Mouse (Mus musculus) forebrain, embryonic 15.5 days (tissue): ENCODE data around the gene Ralgapa1. TPM values are rescaled to one million over a fixed set of nuclear protein-coding genes. Genes with fewer than 3 reads are reported as not detected.

Experiments
- ATAC-seq: fragments of 200-750 bp; cut with Nextera tagmentation; replicated peaks from 2 replicates; pipeline ENCODE4 v1.8.0; 2017; ENCODE audit warnings: mild to moderate bottlenecking, moderate TSS enrichment, moderate library complexity
- H3K27ac ChIP-seq: fragments of 300-500 bp; sonication (generic); replicated peaks from 2 replicates; pipeline ENCODE4 v1.5.1; 2015; ENCODE audit warnings: mild to moderate bottlenecking, inconsistent platforms
- H3K27me3 ChIP-seq: fragments of 300-500 bp; sonication (generic); 2 replicates; pipeline ENCODE4 v1.6.1; 2015; ENCODE audit warnings: inconsistent platforms
- H3K36me3 ChIP-seq: fragments of 300-500 bp; sonication (generic); 2 replicates; pipeline ENCODE4 v1.6.1; 2015; ENCODE audit warnings: mild to moderate bottlenecking, inconsistent platforms
- H3K4me1 ChIP-seq: fragments of 300-500 bp; sonication (generic); 2 replicates; pipeline ENCODE4 v1.6.1; 2015; ENCODE audit warnings: inconsistent platforms
- H3K4me2 ChIP-seq: fragments of 300-500 bp; sonication (generic); replicated peaks from 2 replicates; pipeline ENCODE4 v1.6.1; 2015; ENCODE audit warnings: mild to moderate bottlenecking, inconsistent platforms
- H3K4me3 ChIP-seq: fragments of 300-500 bp; sonication (generic); 2 replicates; pipeline ENCODE4 v1.5.1; 2015; ENCODE audit warnings: mild to moderate bottlenecking, inconsistent platforms
- H3K9ac ChIP-seq: fragments of 300-500 bp; sonication (generic); replicated peaks from 2 replicates; pipeline ENCODE4 v1.6.1; 2015; ENCODE audit warnings: mild to moderate bottlenecking, inconsistent platforms
- H3K9me3 ChIP-seq: fragments of 300-500 bp; sonication (generic); 2 replicates; pipeline ENCODE4 v1.6.1; 2016; ENCODE audit warnings: inconsistent platforms
- WGBS: fragments of 180-500 bp; shearing (Covaris S2); methylation state at CpG from one replicate; pipeline ENCODE4 v1.1.7; 2015; ENCODE audit warnings: mixed read lengths; 5-methylcytosine and 5-hydroxymethylcytosine counted together
- polyA plus RNA-seq: library from polyadenylated mRNA; unstranded; fragments of >200 nt; fragmentation: Nextera tagmentation; extraction: Ambion mirVana; gene quantifications from 2 replicates; pipeline ENCODE4 v1.2.1, GENCODE M21; 2015

Gene Ralgapa1
- polyA plus RNA-seq, 1 experiment from 2014 or later = 19.6 TPM

GRCm38 (mm10) chr12:55834891-55835290 is 13.9 kb upstream of the Ralgapa1 start:
- Histone ChIP-seq H3K9ac (no peak overlapping the region), H3K36me3 (no peaks in the 10 kb centered on the region), H3K27ac (no peak overlapping the region), H3K4me3 (no peak overlapping the region), H3K27me3 (no peaks in the 10 kb centered on the region), H3K9me3 (no peaks in the 10 kb centered on the region), H3K4me1 (peaks cover 13% of the 10 kb centered on the region), H3K4me2 (no peak overlapping the region)
- no peak for ATAC-seq
- WGBS = 87% methylated on average over 8 of the region's 8 CpGs

- ATAC-seq = no peak
- no peak overlapping the region for H3K27ac ChIP-seq
- WGBS = 67% methylated on average over 9 of the region's 9 CpGs
- H3K4me1 ChIP-seq = peaks cover 13% of the 10 kb centered on the region
- H3K27me3 ChIP-seq = no peaks in the 10 kb centered on the region
- H3K36me3 ChIP-seq = no peaks in the 10 kb centered on the region
- H3K9ac ChIP-seq = no peak overlapping the region
- no peak overlapping the region for H3K4me2 ChIP-seq
- no peaks in the 10 kb centered on the region for H3K9me3 ChIP-seq
- H3K4me3 ChIP-seq = no peak overlapping the region
Observed at GRCm38 (mm10) chr12:55833906-55834625, 13.1 kb upstream of the Ralgapa1 start.

- H3K9ac ChIP-seq = no peak overlapping the region
- H3K36me3 ChIP-seq = no peaks in the 10 kb centered on the region
- no peak overlapping the region for H3K4me2 ChIP-seq
- H3K27ac ChIP-seq = no peak overlapping the region
- H3K9me3 ChIP-seq = no peaks in the 10 kb centered on the region
- no peaks in the 10 kb centered on the region for H3K27me3 ChIP-seq
- peaks cover 11% of the 10 kb centered on the region for H3K4me1 ChIP-seq
- H3K4me3 ChIP-seq = no peak overlapping the region
- ATAC-seq = no peak
Observed at GRCm38 (mm10) chr12:55832961-55833360, 12.0 kb upstream of the Ralgapa1 start.

GRCm38 (mm10) chr12:55831101-55831500 is 10.1 kb upstream of the Ralgapa1 start:
- H3K4me2 ChIP-seq = no peak overlapping the region
- H3K27me3 ChIP-seq = no peaks in the 10 kb centered on the region
- no peak overlapping the region for H3K9ac ChIP-seq
- 28% methylated on average over 2 of the region's 2 CpGs for WGBS
- H3K4me3 ChIP-seq = no peak overlapping the region
- H3K36me3 ChIP-seq = no peaks in the 10 kb centered on the region
- H3K9me3 ChIP-seq = no peaks in the 10 kb centered on the region
- H3K4me1 ChIP-seq = no peaks in the 10 kb centered on the region
- H3K27ac ChIP-seq = no peak overlapping the region
- ATAC-seq = no peak

GRCm38 (mm10) chr12:55825537-55825936 is 4.6 kb upstream of the Ralgapa1 start:
- H3K27ac ChIP-seq = no peak overlapping the region
- ATAC-seq = no peak
- H3K4me3 ChIP-seq = no peak overlapping the region
- WGBS = 82% methylated on average over 2 of the region's 2 CpGs
- no peaks in the 10 kb centered on the region for H3K27me3 ChIP-seq
- no peaks in the 10 kb centered on the region for H3K9me3 ChIP-seq
- H3K4me1 ChIP-seq = no peaks in the 10 kb centered on the region
- no peak overlapping the region for H3K4me2 ChIP-seq
- no peaks in the 10 kb centered on the region for H3K36me3 ChIP-seq
- no peak overlapping the region for H3K9ac ChIP-seq

- Histone ChIP-seq H3K4me2 (no peak overlapping the region), H3K27ac (no peak overlapping the region)
Observed at GRCm38 (mm10) chr12:55824027-55824426, 3.1 kb upstream of the Ralgapa1 start.

GRCm38 (mm10) chr12:55820119-55820660 is 777 bp downstream of the Ralgapa1 start:
- peak overlapping the region; percentile 71 for H3K4me2 ChIP-seq

More at GRCm38 (mm10) chr12:55824027-55824426, 3.1 kb upstream of the Ralgapa1 start:
- H3K4me3 ChIP-seq = no peak overlapping the region
- H3K9me3 ChIP-seq = no peaks in the 10 kb centered on the region
- WGBS = 89% methylated on average over 6 of the region's 6 CpGs
- H3K27me3 ChIP-seq = no peaks in the 10 kb centered on the region
- peaks cover 10% of the 10 kb centered on the region for H3K4me1 ChIP-seq
- no peak for ATAC-seq
- no peaks in the 10 kb centered on the region for H3K36me3 ChIP-seq
- no peak overlapping the region for H3K9ac ChIP-seq

GRCm38 (mm10) chr12:55816488-55816887 is 4.5 kb downstream of the Ralgapa1 start:
- no peak overlapping the region for H3K9ac ChIP-seq
- no peaks in the 10 kb centered on the region for H3K9me3 ChIP-seq
- ATAC-seq = no peak
- no peaks in the 10 kb centered on the region for H3K36me3 ChIP-seq
- no peak overlapping the region for H3K4me3 ChIP-seq
- H3K27me3 ChIP-seq = no peaks in the 10 kb centered on the region
- no peak overlapping the region for H3K4me2 ChIP-seq
- H3K27ac ChIP-seq = no peak overlapping the region
- peaks cover 13% of the 10 kb centered on the region for H3K4me1 ChIP-seq
- WGBS = 96% methylated on average over 5 of the region's 5 CpGs

More at GRCm38 (mm10) chr12:55820119-55820660, 777 bp downstream of the Ralgapa1 start:
- Histone ChIP-seq H3K36me3 (no peaks in the 10 kb centered on the region), H3K9me3 (no peaks in the 10 kb centered on the region), H3K9ac (peak overlapping the region; percentile 93), H3K27me3 (no peaks in the 10 kb centered on the region), H3K4me1 (peaks cover 13% of the 10 kb centered on the region), H3K4me3 (peak overlapping the region; percentile 97), H3K27ac (peak overlapping the region; percentile 97)
- ATAC-seq = peak; percentile 26
- 2% methylated on average over 27 of the region's 35 CpGs for WGBS

GRCm38 (mm10) chr12:55805035-55805434 is 15.9 kb downstream of the Ralgapa1 start:
- Histone ChIP-seq H3K9ac (no peak overlapping the region), H3K36me3 (no peaks in the 10 kb centered on the region), H3K27me3 (no peaks in the 10 kb centered on the region), H3K9me3 (no peaks in the 10 kb centered on the region), H3K4me1 (peaks cover 3% of the 10 kb centered on the region; the same call in 1 of the 2 replicates), H3K4me3 (no peak overlapping the region), H3K27ac (peak overlapping the region; percentile 1; the same call in 1 of the 2 replicates), H3K4me2 (no peak overlapping the region)
- no peak for ATAC-seq
- 28% methylated on average over 3 of the region's 3 CpGs for WGBS

GRCm38 (mm10) chr12:55801131-55801530 is 19.8 kb downstream of the Ralgapa1 start:
- Histone ChIP-seq H3K27ac (no peak overlapping the region), H3K4me1 (peaks cover 3% of the 10 kb centered on the region; the same call in 1 of the 2 replicates), H3K27me3 (no peaks in the 10 kb centered on the region), H3K9ac (no peak overlapping the region), H3K9me3 (no peaks in the 10 kb centered on the region), H3K4me3 (no peak overlapping the region), H3K36me3 (no peaks in the 10 kb centered on the region), H3K4me2 (no peak overlapping the region)
- ATAC-seq = no peak
- WGBS = 93% methylated on average over 4 of the region's 4 CpGs

- ATAC-seq = no peak
- WGBS = 87% methylated on average over 5 of the region's 5 CpGs
- H3K4me1 ChIP-seq = peaks cover under 1% of the 10 kb centered on the region; the same call in 1 of the 2 replicates
- H3K4me2 ChIP-seq = no peak overlapping the region
- no peak overlapping the region for H3K9ac ChIP-seq
- no peak overlapping the region for H3K4me3 ChIP-seq
- H3K9me3 ChIP-seq = no peaks in the 10 kb centered on the region
- no peaks in the 10 kb centered on the region for H3K27me3 ChIP-seq
- no peak overlapping the region for H3K27ac ChIP-seq
- no peaks in the 10 kb centered on the region for H3K36me3 ChIP-seq
Observed at GRCm38 (mm10) chr12:55800144-55800543, 20.8 kb downstream of the Ralgapa1 start.

- H3K9ac ChIP-seq = no peak overlapping the region
- no peak overlapping the region for H3K4me2 ChIP-seq
- H3K27me3 ChIP-seq = no peaks in the 10 kb centered on the region
- no peaks in the 10 kb centered on the region for H3K36me3 ChIP-seq
- no peaks in the 10 kb centered on the region for H3K9me3 ChIP-seq
- no peak for ATAC-seq
- no peaks in the 10 kb centered on the region for H3K4me1 ChIP-seq
- WGBS = 92% methylated on average over 4 of the region's 4 CpGs
- no peak overlapping the region for H3K27ac ChIP-seq
- H3K4me3 ChIP-seq = no peak overlapping the region
Observed at GRCm38 (mm10) chr12:55798745-55799144, 22.2 kb downstream of the Ralgapa1 start.
